Mouse (Mus musculus) stomach, embryonic 16.5 days (tissue): ENCODE measurements around the gene Car3. TPM values are rescaled to one million over a fixed set of nuclear protein-coding genes. Genes with fewer than 3 reads are reported as not detected.

Experiments used
- ATAC-seq: fragments of 200-750 bp; cut with Nextera tagmentation; 2 replicates; pipeline ENCODE4 v1.8.0; 2017; ENCODE audit warnings: moderate number of reproducible peaks, moderate TSS enrichment; ENCODE audit not compliant: insufficient read depth, low FRiP score
- H3K27ac ChIP-seq: fragments of 300-500 bp; sonication (generic); 2 replicates; pipeline ENCODE4 v1.5.1; 2014; ENCODE audit warnings: low read length
- H3K27me3 ChIP-seq: fragments of 300-500 bp; sonication (generic); 2 replicates; pipeline ENCODE4 v1.6.1; 2014; ENCODE audit warnings: low read length, control low read depth, mixed read lengths; ENCODE audit not compliant: control insufficient read depth, insufficient read depth
- H3K36me3 ChIP-seq: fragments of 300-500 bp; sonication (generic); 2 replicates; pipeline ENCODE4 v1.6.1; 2014; ENCODE audit warnings: low read length; ENCODE audit not compliant: control insufficient read depth, insufficient read depth
- H3K4me1 ChIP-seq: fragments of 300-500 bp; sonication (generic); 2 replicates; pipeline ENCODE4 v1.6.1; 2014; ENCODE audit warnings: low read length, control low read depth, mixed read lengths; ENCODE audit not compliant: control insufficient read depth, insufficient read depth
- H3K4me2 ChIP-seq: fragments of 300-500 bp; sonication (generic); 2 replicates; pipeline ENCODE4 v1.6.1; 2014; ENCODE audit warnings: low read depth, low read length, mixed read lengths
- H3K4me3 ChIP-seq: fragments of 300-500 bp; sonication (generic); replicated peaks from 2 replicates; pipeline ENCODE4 v1.5.1; 2014; ENCODE audit warnings: mild to moderate bottlenecking, low read length
- H3K9ac ChIP-seq: fragments of 300-500 bp; sonication (generic); 2 replicates; pipeline ENCODE4 v1.6.1; 2014; ENCODE audit warnings: low read length
- H3K9me3 ChIP-seq: fragments of 300-500 bp; sonication (generic); replicated peaks from 2 replicates; pipeline ENCODE4 v1.6.1; 2016; ENCODE audit warnings: low read length, control low read depth; ENCODE audit not compliant: control insufficient read depth
- WGBS: fragments of 180-500 bp; shearing (Covaris S2); extraction: QIAGEN DNeasy Blood & Tissue Kit; methylation state at CpG from one replicate; pipeline ENCODE4 v1.1.7; 2014; 5-methylcytosine and 5-hydroxymethylcytosine counted together
- polyA plus RNA-seq: library from polyadenylated mRNA; unstranded; fragments of >200 nt; fragmentation: Nextera tagmentation; extraction: Ambion mirVana; gene quantifications from 2 replicates; pipeline ENCODE4 v1.2.1, GENCODE M21; 2015

Gene Car3
- polyA plus RNA-seq, 1 experiment from 2014 or later = 39.9 TPM

- Histone ChIP-seq H3K9me3 (no peaks in the 10 kb centered on the region), H3K4me1 (peaks cover 8% of the 10 kb centered on the region), H3K27ac (no peak overlapping the region), H3K4me2 (no peak overlapping the region), H3K27me3 (no peaks in the 10 kb centered on the region), H3K9ac (no peak overlapping the region), H3K36me3 (no peaks in the 10 kb centered on the region), H3K4me3 (no peak overlapping the region)
- ATAC-seq = no peak
- WGBS = 66% methylated on average over 2 of the region's 2 CpGs
These were observed 17.0 kb downstream of the Car3 start for GRCm38 (mm10) chr3:14880277-14880676.

- Histone ChIP-seq H3K4me2 (no peak overlapping the region), H3K9me3 (no peaks in the 10 kb centered on the region), H3K27me3 (0 out of 2 replicates have a peak, but pooled peaks cover 4% of the 10 kb centered on the region), H3K4me3 (no peak overlapping the region), H3K9ac (no peak overlapping the region), H3K36me3 (no peaks in the 10 kb centered on the region), H3K27ac (no peak overlapping the region), H3K4me1 (0 out of 2 replicates have a peak, but pooled peaks cover 4% of the 10 kb centered on the region)
- no peak for ATAC-seq
These were observed 18.7 kb downstream of the Car3 start for GRCm38 (mm10) chr3:14882005-14882404.

- ATAC-seq = no peak
- WGBS = 53% methylated on average over 3 of the region's 3 CpGs
- Histone ChIP-seq H3K36me3 (no peaks in the 10 kb centered on the region), H3K27me3 (peaks cover 4% of the 10 kb centered on the region; the same call in 1 of the 2 replicates), H3K4me1 (0 out of 2 replicates have a peak, but pooled peaks cover 5% of the 10 kb centered on the region), H3K4me2 (no peak overlapping the region), H3K9ac (no peak overlapping the region), H3K27ac (no peak overlapping the region), H3K9me3 (no peaks in the 10 kb centered on the region), H3K4me3 (no peak overlapping the region)
These were observed 19.4 kb downstream of the Car3 start for GRCm38 (mm10) chr3:14882756-14883155.

GRCm38 (mm10) chr3:14884826-14885225 lies 21.5 kb downstream of the Car3 start:
- no peaks in the 10 kb centered on the region for H3K36me3 ChIP-seq
- H3K27me3 ChIP-seq = peaks cover 4% of the 10 kb centered on the region; the same call in 1 of the 2 replicates
- H3K4me3 ChIP-seq = no peak overlapping the region
- H3K9ac ChIP-seq = no peak overlapping the region
- H3K27ac ChIP-seq = no peak overlapping the region
- no peaks in the 10 kb centered on the region for H3K9me3 ChIP-seq
- no peak overlapping the region for H3K4me2 ChIP-seq
- ATAC-seq = no peak
- 0 out of 2 replicates have a peak, but pooled peaks cover 5% of the 10 kb centered on the region for H3K4me1 ChIP-seq

GRCm38 (mm10) chr3:14886102-14887098 lies 23.1 kb downstream of the Car3 start, which contains the start of gene Car2:
Gene Car2, plus strand, starts transcription at chr3:14886273.
- Histone ChIP-seq H3K4me2 (peak within 1 kb of the TSS; percentile 86), H3K4me1 (0 out of 2 replicates have a peak, but pooled peaks cover 5% of the 10 kb centered on the region), H3K27me3 (peaks cover 4% of the 10 kb centered on the region; the same call in 1 of the 2 replicates), H3K9me3 (no peaks in the 10 kb centered on the region), H3K4me3 (peak within 1 kb of the TSS; percentile 68), H3K36me3 (no peaks in the 10 kb centered on the region), H3K9ac (peak within 1 kb of the TSS; percentile 87), H3K27ac (peak within 1 kb of the TSS; percentile 66)
- WGBS = under 1% methylated on average over 93 of the region's 95 CpGs
- ATAC-seq = peak; percentile 91

GRCm38 (mm10) chr3:14887134-14887666 lies 23.9 kb downstream of the Car3 start:
- H3K4me3 ChIP-seq = peak overlapping the region; percentile 68

GRCm38 (mm10) chr3:14887686-14888295 lies 24.5 kb downstream of the Car3 start:
- Histone ChIP-seq H3K4me1 (0 out of 2 replicates have a peak, but pooled peaks cover 5% of the 10 kb centered on the region), H3K36me3 (no peaks in the 10 kb centered on the region), H3K27me3 (peaks cover 4% of the 10 kb centered on the region; the same call in 1 of the 2 replicates), H3K9me3 (no peaks in the 10 kb centered on the region), H3K9ac (no peak overlapping the region), H3K4me2 (peak overlapping the region; percentile 86), H3K27ac (no peak overlapping the region), H3K4me3 (peak overlapping the region; percentile 68)
- ATAC-seq = no peak
- 68% methylated on average over 10 of the region's 10 CpGs for WGBS

More at GRCm38 (mm10) chr3:14887134-14887666, 23.9 kb downstream of the Car3 start:
- H3K9ac ChIP-seq = peak overlapping the region; percentile 87
- no peaks in the 10 kb centered on the region for H3K9me3 ChIP-seq
- H3K27me3 ChIP-seq = peaks cover 4% of the 10 kb centered on the region; the same call in 1 of the 2 replicates
- H3K27ac ChIP-seq = 0 out of 2 replicates have a peak overlapping the region, but pooled peaks have one; percentile 46
- 39% methylated on average over 11 of the region's 11 CpGs for whole genome bisulfite sequencing
- peak overlapping the region; percentile 86 for H3K4me2 ChIP-seq
- H3K4me1 ChIP-seq = 0 out of 2 replicates have a peak, but pooled peaks cover 5% of the 10 kb centered on the region
- no peaks in the 10 kb centered on the region for H3K36me3 ChIP-seq
- no peak for ATAC-seq

- Histone ChIP-seq H3K9ac (no peak overlapping the region), H3K4me1 (0 out of 2 replicates have a peak, but pooled peaks cover 5% of the 10 kb centered on the region), H3K4me3 (peak overlapping the region; percentile 28), H3K27ac (no peak overlapping the region), H3K9me3 (no peaks in the 10 kb centered on the region), H3K36me3 (no peaks in the 10 kb centered on the region), H3K27me3 (peaks cover 4% of the 10 kb centered on the region; the same call in 1 of the 2 replicates), H3K4me2 (peak overlapping the region; percentile 27; the same call in 1 of the 2 replicates)
- 77% methylated on average over 2 of the region's 2 CpGs for WGBS
- no peak for ATAC-seq
These were observed 25.2 kb downstream of the Car3 start for GRCm38 (mm10) chr3:14888549-14888948.
